Comparison of ENCODE assay signal across 23 mouse cellular contexts in the genomic region with DNA sequence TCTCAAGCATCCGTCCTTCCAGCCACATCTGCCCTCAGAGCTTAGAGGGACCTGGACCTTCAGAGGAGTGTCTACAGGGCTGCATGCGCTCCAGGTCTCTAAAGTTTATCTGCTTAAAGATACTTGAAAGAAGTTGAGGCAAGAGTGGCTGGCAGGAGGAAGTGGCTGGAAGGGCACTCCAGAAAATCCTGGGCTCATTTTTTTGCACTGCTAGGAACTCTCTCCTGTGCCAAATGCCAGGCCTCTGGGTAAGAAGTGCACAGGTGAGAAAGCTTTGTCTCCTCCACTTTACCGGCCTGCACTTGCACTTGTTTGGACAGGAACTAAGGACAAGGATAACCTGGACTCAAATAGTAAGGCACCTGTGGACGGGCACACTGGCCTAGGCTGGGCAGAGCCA.
DNase-seq lines count a peak whose midpoint lies in the region; ATAC-seq and TF ChIP-seq lines count a peak whose summit lies in the region.
"Had no signal": no experiment of that assay in that cellular context is flagged by ENCODE, and none has a peak within 500 bp of the region (broad histone marks: within the 10 kb centered on the region; RNA-seq: fewer than 3 reads in every experiment).

No protein-coding gene starts in this region.

- no peak overlapping the region for H3K4me2 ChIP-seq in lung, embryonic 14.5 days
- no peak overlapping the region for H3K4me2 ChIP-seq in lung, postnatal 0 days (replicated peaks; ENCODE audit: low read depth, low read length)
- H3K4me2 ChIP-seq: heart, embryonic 13.5 days; hindbrain, embryonic 14.5 days had no signal

- no peaks in the 10 kb centered on the region for H3K36me3 ChIP-seq in lung, embryonic 14.5 days (ENCODE audit: insufficient read depth)
- H3K36me3 ChIP-seq in lung, postnatal 0 days (ENCODE audit: insufficient read depth, low read length), result no peaks in the 10 kb centered on the region
- H3K36me3 ChIP-seq: forebrain, embryonic 10.5 days; heart, embryonic 10.5 days; heart, embryonic 13.5 days had no signal

- H3K9me3 ChIP-seq in lung, embryonic 14.5 days (ENCODE audit: low read depth, low read length), result no peaks in the 10 kb centered on the region
- H3K9me3 ChIP-seq in lung, postnatal 0 days (ENCODE audit: low read length), result no peaks in the 10 kb centered on the region
- H3K9me3 ChIP-seq: forebrain, embryonic 10.5 days; heart, embryonic 10.5 days; heart, embryonic 13.5 days had no signal

- peaks cover 2% of the 10 kb centered on the region; the same call in 1 of the 2 replicates for H3K4me1 ChIP-seq in lung, adult 2 months (ENCODE audit: control insufficient read depth, insufficient read depth, low read length)
- H3K4me1 ChIP-seq in lung, embryonic 14.5 days (ENCODE audit: insufficient read depth), result peaks cover 13% of the 10 kb centered on the region
- peaks cover 5% of the 10 kb centered on the region for H3K4me1 ChIP-seq in lung, postnatal 0 days (ENCODE audit: insufficient read depth, low read depth, low read length)

- H3K9ac ChIP-seq in lung, embryonic 14.5 days, result no peak overlapping the region
- no peak overlapping the region for H3K9ac ChIP-seq in lung, postnatal 0 days (replicated peaks; ENCODE audit: low read depth)
- H3K9ac ChIP-seq: heart, embryonic 13.5 days; hindbrain, embryonic 14.5 days had no signal

- no peaks in the 10 kb centered on the region; the same call in 1 of the 2 replicates for H3K27me3 ChIP-seq in lung, embryonic 14.5 days (ENCODE audit: insufficient read depth, low read length)
- H3K27me3 ChIP-seq in lung, postnatal 0 days (replicated peaks; ENCODE audit: insufficient read depth, low read length), result no peaks in the 10 kb centered on the region
- H3K27me3 ChIP-seq: heart, embryonic 13.5 days had no signal

- peak overlapping the region; percentile 70 for H3K27ac ChIP-seq in lung, embryonic 14.5 days (ENCODE audit: low read depth)
- H3K27ac ChIP-seq in lung, postnatal 0 days (ENCODE audit: low read length), result no peak overlapping the region
- H3K27ac ChIP-seq: forebrain, embryonic 10.5 days; heart, adult 2 months; heart, embryonic 10.5 days; heart, embryonic 13.5 days; hindbrain, embryonic 14.5 days; hindbrain, postnatal 0 days had no signal

- no peak for ATAC-seq in lung, embryonic 14.5 days (ENCODE audit: insufficient read depth)
- ATAC-seq in lung, postnatal 0 days, result peak; percentile 67
- ATAC-seq: CD4-positive, CD25-positive, alpha-beta regulatory T cell, adult 4 months; forebrain, embryonic 14.5 days; hindbrain, postnatal 0 days had no signal

- TF ChIP-seq CTCF in lung, adult 2 months (IDR thresholded peaks at IDR 0.05; ENCODE audit: insufficient read depth, low read length), result no peak
- TF ChIP-seq CTCF in lung, embryonic 14.5 days (IDR thresholded peaks at IDR 0.05; ENCODE audit: low read depth), result no peak
- TF ChIP-seq CTCF in lung, postnatal 0 days (IDR thresholded peaks at IDR 0.05), result no peak

- TF ChIP-seq EP300 in lung, postnatal 0 days (IDR thresholded peaks at IDR 0.05), result no peak

- no peak for TF ChIP-seq POLR2A in lung, adult 2 months (IDR thresholded peaks at IDR 0.05; ENCODE audit: borderline replicate concordance, extremely low read depth, low read depth, low read length)

- WGBS in lung, adult 2 months, result 67% methylated on average over 4 of the region's 4 CpGs
- WGBS in lung, embryonic 14.5 days, result 66% methylated on average over 4 of the region's 4 CpGs
- 49% methylated on average over 4 of the region's 4 CpGs for WGBS in lung, postnatal 0 days

- H3K4me3 ChIP-seq in lung, adult 2 months (replicated peaks; ENCODE audit: extremely low read depth, low read depth, low read length), result no peak overlapping the region
- no peak overlapping the region for H3K4me3 ChIP-seq in lung, embryonic 14.5 days (ENCODE audit: low read depth, low read length)
- no peak overlapping the region for H3K4me3 ChIP-seq in lung, postnatal 0 days (ENCODE audit: low read depth, low read length)
- H3K4me3 ChIP-seq: forebrain, embryonic 10.5 days; heart, adult 2 months; heart, embryonic 10.5 days; heart, embryonic 13.5 days had no signal

- DNase-seq in lung, adult 2 months, result peak; percentile 17
- DNase-seq in lung, embryonic 14.5 days, result no peak
- DNase-seq in lung, postnatal 0 days (ENCODE audit: low spot score), result peak; percentile 65
- DNase-seq in lung, postnatal 36 days, result peak; percentile 37
- no peak for DNase-seq in cerebellum, postnatal 36 days
- no peak for DNase-seq in cerebellum, postnatal 14 days
- DNase-seq: adrenal gland, adult 2 months; adrenal gland, postnatal 14 days; cerebellum, adult 11 months; cerebellum, adult 2 months; cerebellum, adult 9-11 months; gastrocnemius, postnatal 10 days; gastrocnemius, postnatal 36 days; heart, adult 2 months; heart, postnatal 14 days; heart, postnatal 4 days had no signal

Comparison
In these comparisons a context has a peak if more than half of its experiments do, and no peak if none do; other contexts are left out.
1. DNase-seq: peak in lung, adult 2 months (single experiment), lung, postnatal 0 days (single experiment) and lung, postnatal 36 days (single experiment); none in lung, embryonic 14.5 days (single experiment), cerebellum, postnatal 36 days (0 of 2) and cerebellum, postnatal 14 days (0 of 2).